Mouse (Mus musculus) forebrain, postnatal 0 days (tissue): Measurements from ENCODE around the gene Sbk2. TPM values are rescaled to one million over a fixed set of nuclear protein-coding genes. Genes with fewer than 3 reads are reported as not detected.
A peak's percentile ranks its signal among the peaks of the same experiment; 100 is the strongest.

Experiments
- ATAC-seq: fragments of 200-750 bp; cut with Nextera tagmentation; 2 replicates; pipeline ENCODE4 v1.8.0; 2017; ENCODE audit warnings: mild to moderate bottlenecking, moderate library complexity
- DNase-seq: peaks from one replicate; pipeline ENCODE4 v3.0.0-alpha.2; 2015
- H3K27ac ChIP-seq: fragments of 300-500 bp; sonication (generic); 2 replicates; pipeline ENCODE4 v1.5.1; 2014; ENCODE audit warnings: low read depth, mild to moderate bottlenecking, antibody characterized with exemption, low read length, moderate library complexity, mixed read lengths
- H3K27me3 ChIP-seq: fragments of 300-500 bp; sonication (generic); 2 replicates; pipeline ENCODE4 v1.6.1; 2014; ENCODE audit warnings: mild to moderate bottlenecking, low read length, mixed read lengths; ENCODE audit not compliant: insufficient read depth
- H3K36me3 ChIP-seq: fragments of 300-500 bp; sonication (generic); 2 replicates; pipeline ENCODE4 v1.6.1; 2014; ENCODE audit warnings: mild to moderate bottlenecking, moderate library complexity; ENCODE audit not compliant: insufficient read depth
- H3K4me1 ChIP-seq: fragments of 300-500 bp; sonication (generic); 2 replicates; pipeline ENCODE4 v1.6.1; 2014; ENCODE audit warnings: antibody characterized with exemption; ENCODE audit not compliant: insufficient read depth
- H3K4me2 ChIP-seq: fragments of 300-500 bp; sonication (generic); 2 replicates; pipeline ENCODE4 v1.6.1; 2014; ENCODE audit warnings: low read depth, mild to moderate bottlenecking, moderate library complexity
- H3K4me3 ChIP-seq: fragments of 300-500 bp; sonication (generic); 2 replicates; pipeline ENCODE4 v1.5.1; 2014; ENCODE audit warnings: low read depth, low read length, mixed read lengths
- H3K9ac ChIP-seq: fragments of 300-500 bp; sonication (generic); 2 replicates; pipeline ENCODE4 v1.6.1; 2014; ENCODE audit warnings: mild to moderate bottlenecking
- H3K9me3 ChIP-seq: fragments of 300-500 bp; sonication (generic); 2 replicates; pipeline ENCODE4 v1.6.1; 2016; ENCODE audit warnings: low read length
- CTCF ChIP-seq: sonication (generic); IDR thresholded peaks from 2 replicates; pipeline ENCODE4 v1.5.1; 2016; ENCODE audit warnings: antibody characterized with exemption, control low read depth, low read depth
- WGBS: fragments of 180-500 bp; shearing (Covaris S2); extraction: QIAGEN DNeasy Blood & Tissue Kit; methylation state at CpG from one replicate; pipeline ENCODE4 v1.1.7; 2014; 5-methylcytosine and 5-hydroxymethylcytosine counted together
- polyA plus RNA-seq: library from polyadenylated mRNA; unstranded; fragments of >200 nt; fragmentation: Nextera tagmentation; extraction: Ambion mirVana; gene quantifications from 2 replicates; pipeline ENCODE4 v1.2.1, GENCODE M21; 2015
- total RNA-seq: library from RNA; depleted of rRNA; stranded (reverse); fragments of >200 nt; gene quantifications from 2 replicates; pipeline ENCODE4 v1.2.3, GENCODE M21; 2014

Sbk2 gene
- total and polyA plus RNA-seq, 2 experiments from 2014 or later = not detected

GRCm38 (mm10) chr7:4953815-4954445 is 10.3 kb downstream of the Sbk2 start:
- no peaks in the 10 kb centered on the region for H3K27me3 ChIP-seq
- H3K4me1 ChIP-seq = no peaks in the 10 kb centered on the region
- no peak overlapping the region for H3K9ac ChIP-seq
- no peak overlapping the region for H3K4me2 ChIP-seq
- no peak for TF ChIP-seq CTCF
- 0 out of 2 replicates have a peak, but pooled peaks have one; percentile 20 for ATAC-seq
- H3K27ac ChIP-seq = no peak overlapping the region
- 30% methylated on average over 10 of the region's 10 CpGs for WGBS
- H3K4me3 ChIP-seq = no peak overlapping the region
- DNase-seq = no peak
- H3K9me3 ChIP-seq = no peaks in the 10 kb centered on the region
- H3K36me3 ChIP-seq = no peaks in the 10 kb centered on the region

- no peaks in the 10 kb centered on the region for H3K4me1 ChIP-seq
- no peak overlapping the region for H3K27ac ChIP-seq
- no peaks in the 10 kb centered on the region for H3K36me3 ChIP-seq
- no peaks in the 10 kb centered on the region for H3K27me3 ChIP-seq
- ATAC-seq (no peak), DNase-seq (no peak)
- no peak overlapping the region for H3K9ac ChIP-seq
- no peak overlapping the region for H3K4me3 ChIP-seq
- H3K4me2 ChIP-seq = no peak overlapping the region
- WGBS = 88% methylated on average over 19 of the region's 19 CpGs
- no peaks in the 10 kb centered on the region for H3K9me3 ChIP-seq
- no peak for TF ChIP-seq CTCF
Observed at GRCm38 (mm10) chr7:4950561-4951342, 13.5 kb downstream of the Sbk2 start.

GRCm38 (mm10) chr7:4948386-4948785 is 15.8 kb downstream of the Sbk2 start:
- TF ChIP-seq CTCF = no peak
- no peak overlapping the region for H3K27ac ChIP-seq
- ATAC-seq = no peak
- 84% methylated on average over 6 of the region's 6 CpGs for WGBS
- no peak overlapping the region for H3K9ac ChIP-seq
- no peaks in the 10 kb centered on the region for H3K4me1 ChIP-seq
- H3K27me3 ChIP-seq = no peaks in the 10 kb centered on the region
- no peak overlapping the region for H3K4me3 ChIP-seq
- no peaks in the 10 kb centered on the region for H3K36me3 ChIP-seq
- no peak overlapping the region for H3K4me2 ChIP-seq
- DNase-seq = no peak
- H3K9me3 ChIP-seq = no peaks in the 10 kb centered on the region

GRCm38 (mm10) chr7:4947855-4948254 is 16.4 kb downstream of the Sbk2 start:
- Histone ChIP-seq H3K36me3 (no peaks in the 10 kb centered on the region), H3K27me3 (no peaks in the 10 kb centered on the region), H3K27ac (no peak overlapping the region), H3K4me1 (no peaks in the 10 kb centered on the region), H3K9me3 (no peaks in the 10 kb centered on the region), H3K4me2 (no peak overlapping the region), H3K4me3 (no peak overlapping the region), H3K9ac (no peak overlapping the region)
- ATAC-seq = no peak
- DNase-seq = no peak
- 53% methylated on average over 2 of the region's 2 CpGs for WGBS
- TF ChIP-seq CTCF = no peak

GRCm38 (mm10) chr7:4943223-4943815 is 20.9 kb downstream of the Sbk2 start:
- WGBS = 15% methylated on average over 15 of the region's 15 CpGs
- Histone ChIP-seq H3K4me2 (peak overlapping the region; percentile 46), H3K9ac (no peak overlapping the region), H3K4me3 (peak overlapping the region; percentile 29), H3K9me3 (no peaks in the 10 kb centered on the region), H3K4me1 (no peaks in the 10 kb centered on the region), H3K27ac (no peak overlapping the region), H3K36me3 (no peaks in the 10 kb centered on the region), H3K27me3 (no peaks in the 10 kb centered on the region)
- DNase-seq = peak; percentile 88
- ATAC-seq = peak; percentile 89
- TF ChIP-seq CTCF = peak; percentile 92

GRCm38 (mm10) chr7:4942673-4943072 is 21.5 kb downstream of the Sbk2 start:
- Histone ChIP-seq H3K36me3 (no peaks in the 10 kb centered on the region), H3K27me3 (no peaks in the 10 kb centered on the region), H3K9ac (no peak overlapping the region), H3K27ac (no peak overlapping the region), H3K4me2 (no peak overlapping the region), H3K4me3 (no peak overlapping the region), H3K4me1 (no peaks in the 10 kb centered on the region), H3K9me3 (no peaks in the 10 kb centered on the region)
- ATAC-seq (no peak), DNase-seq (no peak)
- 55% methylated on average over 5 of the region's 5 CpGs for WGBS
- no peak for TF ChIP-seq CTCF

- no peak overlapping the region for H3K9ac ChIP-seq
- peak; percentile 85 for TF ChIP-seq CTCF
- ATAC-seq (peak; percentile 53; the same call in 1 of the 2 replicates), DNase-seq (peak; percentile 85)
- H3K4me2 ChIP-seq = no peak overlapping the region
- H3K9me3 ChIP-seq = no peaks in the 10 kb centered on the region
- H3K4me3 ChIP-seq = no peak overlapping the region
- no peak overlapping the region for H3K27ac ChIP-seq
- no peaks in the 10 kb centered on the region for H3K4me1 ChIP-seq
- 20% methylated on average over 9 of the region's 9 CpGs for WGBS
- no peaks in the 10 kb centered on the region for H3K36me3 ChIP-seq
- no peaks in the 10 kb centered on the region for H3K27me3 ChIP-seq
Observed at GRCm38 (mm10) chr7:4940068-4940479, 24.1 kb downstream of the Sbk2 start.
